Mouse (Mus musculus) MEL (cell line): ENCODE data around the gene Pitx2.

Experiments used
- CHD2 ChIP-seq: IDR thresholded peaks from 2 replicates; pipeline ENCODE4 v1.6.1; 2011; ENCODE audit warnings: low read length, improper control_type of control experiment
- CTCF ChIP-seq, 3 experiments: IDR thresholded peaks in 2 of 3; conservative IDR thresholded peaks in 1 of 3; 2 replicates each; pipeline ENCODE4 v1.5.1; 2011 to 2012; ENCODE audit warnings: low read length in 3 of 3, low read depth in 2 of 3, mild to moderate bottlenecking in 2 of 3, improper control_type of control experiment in 1 of 3, inconsistent platforms in 1 of 3, mixed read lengths in 1 of 3, moderate library complexity in 1 of 3; ENCODE audit not compliant: control insufficient read depth in 1 of 3, insufficient read depth in 1 of 3, poor library complexity in 1 of 3, severe bottlenecking in 1 of 3
- EP300 ChIP-seq, 2 experiments: IDR thresholded peaks; 2 replicates each; pipeline ENCODE4 v1.6.1; 2011; ENCODE audit warnings: improper control_type of control experiment in 2 of 2, low read length in 2 of 2, low read depth in 1 of 2, mild to moderate bottlenecking in 1 of 2
- MAFK ChIP-seq: IDR thresholded peaks from 2 replicates; pipeline ENCODE4 v1.6.1; 2011; ENCODE audit warnings: low read depth, mild to moderate bottlenecking, low read length, improper control_type of control experiment, borderline replicate concordance
- MAX ChIP-seq: IDR thresholded peaks from 2 replicates; pipeline ENCODE4 v1.6.1; 2011; ENCODE audit warnings: low read length, improper control_type of control experiment
- MAZ ChIP-seq: IDR thresholded peaks from 2 replicates; pipeline ENCODE4 v1.6.1; 2012; ENCODE audit warnings: low read depth, mild to moderate bottlenecking, inconsistent platforms, low read length, improper control_type of control experiment
- POLR2A ChIP-seq, 2 experiments: IDR thresholded peaks; 2 replicates each; pipeline ENCODE4 v1.6.1; 2011 to 2012; ENCODE audit warnings: low read length in 2 of 2, mild to moderate bottlenecking in 2 of 2, control low read depth in 1 of 2, improper control_type of control experiment in 1 of 2, low read depth in 1 of 2, moderate library complexity in 1 of 2; ENCODE audit not compliant: control insufficient read depth in 1 of 2, insufficient read depth in 1 of 2, poor library complexity in 1 of 2
- POLR2AphosphoS2 ChIP-seq: IDR thresholded peaks from 2 replicates; pipeline ENCODE4 v1.6.1; 2011; ENCODE audit warnings: low read length, improper control_type of control experiment
- TCF12 ChIP-seq: IDR thresholded peaks from 2 replicates; pipeline ENCODE4 v1.6.1; 2014; ENCODE audit warnings: low read depth, mild to moderate bottlenecking, inconsistent platforms, low read length, improper control_type of control experiment, moderate library complexity
- UBTF ChIP-seq: IDR thresholded peaks from 2 replicates; pipeline ENCODE4 v1.6.1; 2012; ENCODE audit warnings: low read depth, mild to moderate bottlenecking, inconsistent platforms, low read length, improper control_type of control experiment, moderate library complexity, borderline replicate concordance; ENCODE audit not compliant: insufficient read depth
- USF1 ChIP-seq: IDR thresholded peaks from 2 replicates; pipeline ENCODE4 v1.6.1; 2014; ENCODE audit warnings: low read depth, mild to moderate bottlenecking, inconsistent platforms, low read length, improper control_type of control experiment, moderate library complexity
- ZC3H11A ChIP-seq: IDR thresholded peaks from 2 replicates; pipeline ENCODE4 v1.6.1; 2012; ENCODE audit warnings: low read depth, mild to moderate bottlenecking, inconsistent platforms, low read length, improper control_type of control experiment
- ZMIZ1 ChIP-seq: IDR thresholded peaks from 2 replicates; pipeline ENCODE4 v1.6.1; 2012; ENCODE audit warnings: low read depth, mild to moderate bottlenecking, inconsistent platforms, low read length, improper control_type of control experiment, moderate library complexity

DNA sequence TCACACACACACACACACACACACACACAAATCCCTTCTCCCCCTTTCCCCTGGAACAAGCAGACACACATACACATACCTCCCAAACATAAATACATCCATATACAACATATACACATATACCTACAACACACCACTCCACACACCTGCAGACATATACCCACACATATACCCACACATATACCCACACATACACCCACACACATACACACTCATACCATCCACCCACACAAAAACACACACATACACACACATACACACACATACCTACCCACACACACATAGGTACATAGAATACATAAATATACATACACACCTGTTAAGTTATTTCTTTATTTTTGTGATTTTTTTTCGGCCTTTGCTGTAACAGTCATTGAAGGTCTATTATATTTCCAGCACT is 38.3 kb downstream of the Pitx2 start:
- TF ChIP-seq MAFK = no peak
- no peak for TF ChIP-seq POLR2A (IDR thresholded peaks at IDR 0.05; ENCODE audit: control insufficient read depth in 1 of 2, insufficient read depth in 1 of 2, low read depth in 1 of 2, low read length in 2 of 2, poor library complexity in 1 of 2)
- no peak for TF ChIP-seq CTCF (IDR thresholded peaks at IDR 0.05 in 2 of 3, conservative IDR thresholded peaks at IDR 0.05 in 1 of 3; ENCODE audit: control insufficient read depth in 1 of 3, insufficient read depth in 1 of 3, low read depth in 2 of 3, low read length in 3 of 3, poor library complexity in 1 of 3, severe bottlenecking in 1 of 3)
- no peak for TF ChIP-seq ZMIZ1
- no peak for TF ChIP-seq ZC3H11A
- TF ChIP-seq CHD2 = no peak
- TF ChIP-seq EP300 (IDR thresholded peaks at IDR 0.05; ENCODE audit: low read depth in 1 of 2, low read length in 2 of 2) = no peak
- TF ChIP-seq USF1 = no peak
- TF ChIP-seq MAZ = no peak
- no peak for TF ChIP-seq UBTF
- no peak for TF ChIP-seq MAX
- no peak for TF ChIP-seq POLR2AphosphoS2
- no peak for TF ChIP-seq TCF12
